Mouse (Mus musculus): ENCODE results near the gene Cish. TPM values are rescaled to one million over a fixed set of nuclear protein-coding genes. Genes with fewer than 3 reads are reported as not detected.

Cish gene
- total RNA-seq, 2 experiments from 2014 or later: 3.8 to 3.9 TPM

Other genes starting within 250 kb of the Cish start
- gene Dock3, start 64.1 kb upstream of the Cish start, total RNA-seq (2021): 100 to 1,000 TPM; 107 to 108 TPM
- 1 to 10 TPM; 1.6 to 2.9 TPM for gene Mapkapk3, start 6.1 kb upstream of the Cish start, total RNA-seq (2021)
- 10 to 100 TPM; 17.2 to 19.5 TPM for gene Hemk1, start 42.3 kb downstream of the Cish start, total RNA-seq (2021)
- 1 to 10 TPM; 1.5 to 1.9 TPM for gene 6430571L13Rik, start 44.6 kb downstream of the Cish start, total RNA-seq (2021)
- 10 to 100 TPM; 17.5 to 23.3 TPM for gene Cacna2d2, start 103.6 kb downstream of the Cish start, total RNA-seq (2021)
- gene Tmem115, start 237.9 kb downstream of the Cish start, total RNA-seq (2021): 10 to 100 TPM; 34.6 to 35.0 TPM
- gene Cyb561d2, start 246.2 kb downstream of the Cish start, total RNA-seq (2021): 10 to 100 TPM; 15.1 to 18.2 TPM
- 10 to 100 TPM; 39.7 to 47.9 TPM for gene Nprl2, start 246.2 kb downstream of the Cish start, total RNA-seq (2021)

Data from layer of hippocampus, postnatal 36 days (tissue).